Mouse (Mus musculus) liver, adult 2 months (tissue): Measurements from ENCODE around the gene Fmod. TPM values are rescaled to one million over a fixed set of nuclear protein-coding genes. Genes with fewer than 3 reads are reported as not detected.

Experiments used
- DNase-seq: peaks from one replicate; pipeline ENCODE4 v3.0.0-alpha.2; 2011; ENCODE audit warnings: low read depth, low spot score; ENCODE audit errors: extremely low read depth
- H3K27ac ChIP-seq: fragments of 200-500 bp; replicated peaks from 2 replicates; pipeline ENCODE4 v1.5.1; 2012; ENCODE audit warnings: low read depth, mild to moderate bottlenecking, control low read depth, inconsistent platforms, low read length; ENCODE audit not compliant: insufficient read depth
- H3K27me3 ChIP-seq: fragments of 200-500 bp; 2 replicates; pipeline ENCODE4 v1.6.1; 2012; ENCODE audit warnings: mild to moderate bottlenecking, moderate library complexity, low read length, inconsistent platforms; ENCODE audit not compliant: control insufficient read depth, insufficient read depth
- H3K36me3 ChIP-seq: fragments of 200-500 bp; 2 replicates; pipeline ENCODE4 v1.6.1; 2012; ENCODE audit warnings: low read length, inconsistent platforms; ENCODE audit not compliant: control insufficient read depth, insufficient read depth
- H3K4me1 ChIP-seq: fragments of 200-500 bp; 2 replicates; pipeline ENCODE4 v1.6.1; 2011; ENCODE audit warnings: low read length; ENCODE audit not compliant: control insufficient read depth, insufficient read depth
- H3K4me3 ChIP-seq: fragments of 200-500 bp; 2 replicates; pipeline ENCODE4 v1.5.1; 2011; ENCODE audit warnings: low read depth, mild to moderate bottlenecking, control low read depth, low read length, moderate library complexity; ENCODE audit not compliant: insufficient read depth
- H3K79me2 ChIP-seq: fragments of 200-500 bp; 2 replicates; pipeline ENCODE4 v1.6.1; 2012; ENCODE audit warnings: inconsistent platforms, mild to moderate bottlenecking, low read length, moderate library complexity; ENCODE audit not compliant: control insufficient read depth, insufficient read depth
- H3K9ac ChIP-seq: fragments of 200-500 bp; 2 replicates; pipeline ENCODE4 v1.6.1; 2012; ENCODE audit warnings: low read depth, mild to moderate bottlenecking, control low read depth, inconsistent platforms, low read length
- CTCF ChIP-seq: fragments of 200-500 bp; IDR thresholded peaks from 2 replicates; pipeline ENCODE4 v1.5.1; 2011; ENCODE audit warnings: low read depth, low read length, control low read depth
- POLR2A ChIP-seq: fragments of 200-500 bp; IDR thresholded peaks from 2 replicates; pipeline ENCODE4 v1.6.1; 2011; ENCODE audit warnings: low read length, control low read depth; ENCODE audit not compliant: insufficient read depth; ENCODE audit errors: extremely low read depth
- WGBS: fragments of 180-500 bp; shearing (Covaris S2); methylation state at CpG from one replicate; pipeline ENCODE4 v1.1.7; 2018; 5-methylcytosine and 5-hydroxymethylcytosine counted together
- polyA plus RNA-seq: library from polyadenylated mRNA; depleted of rRNA; stranded (reverse); fragments of >200 nt; gene quantifications from 2 replicates; pipeline ENCODE4 v1.2.3, GENCODE M21; 2012
- total RNA-seq: library from RNA; depleted of rRNA; stranded (reverse); fragments of >200 nt; gene quantifications from 2 replicates; pipeline ENCODE4 v1.2.3, GENCODE M21; 2014

Fmod gene
- total and polyA plus RNA-seq, 2 experiments: 0.46 to 0.99 TPM

DNA sequence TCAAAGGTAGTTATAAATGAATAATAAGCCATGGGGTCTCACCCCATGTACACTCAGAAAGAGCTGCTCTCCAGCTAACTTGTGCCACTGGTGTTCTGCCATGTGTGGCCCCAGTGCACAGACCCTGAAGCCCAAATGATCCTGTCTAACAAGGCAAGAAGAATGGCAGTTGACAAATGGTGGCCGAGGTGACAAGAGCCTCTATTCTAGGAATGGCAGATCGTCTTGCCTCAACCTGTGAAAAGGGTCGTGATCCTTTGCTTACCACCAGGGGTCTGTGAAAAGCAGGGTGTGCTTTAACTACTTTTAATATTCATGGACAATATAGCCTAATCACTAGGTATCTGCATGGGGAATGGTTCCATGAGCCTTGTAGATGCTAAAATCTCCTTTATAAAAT, 37.1 kb downstream of the Fmod start:
- Histone ChIP-seq H3K79me2 (no peaks in the 10 kb centered on the region; the same call in 1 of the 2 replicates), H3K36me3 (no peaks in the 10 kb centered on the region; the same call in 1 of the 2 replicates), H3K4me1 (peaks cover 12% of the 10 kb centered on the region; the same call in 1 of the 2 replicates), H3K27me3 (no peaks in the 10 kb centered on the region), H3K4me3 (no peak overlapping the region), H3K9ac (no peak overlapping the region), H3K27ac (no peak overlapping the region)
- 90% methylated on average over 3 of the region's 3 CpGs for WGBS
- no peak for DNase-seq
- no peak for TF ChIP-seq CTCF
- no peak for TF ChIP-seq POLR2A

DNA sequence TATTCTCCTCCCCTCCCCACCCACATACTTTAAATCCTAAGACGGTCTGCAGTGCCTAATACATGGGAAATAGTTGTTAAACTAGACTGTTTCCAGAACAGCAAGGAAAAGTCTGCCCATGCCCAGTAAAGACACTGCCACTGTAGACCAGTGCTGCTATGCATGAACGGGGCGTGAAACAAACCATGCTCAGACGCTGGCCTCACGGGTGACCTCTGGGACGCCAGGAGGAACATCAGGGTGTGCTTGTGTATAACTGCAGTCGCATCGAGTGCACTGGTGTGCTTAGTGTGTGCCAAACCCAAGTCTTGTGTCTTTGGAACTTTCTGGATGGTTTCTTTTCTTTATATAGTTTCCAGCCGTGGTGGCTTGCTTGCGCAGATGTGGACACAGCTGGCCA, 37.6 kb downstream of the Fmod start:
- Histone ChIP-seq H3K36me3 (no peaks in the 10 kb centered on the region; the same call in 1 of the 2 replicates), H3K27ac (no peak overlapping the region), H3K4me1 (peaks cover 12% of the 10 kb centered on the region; the same call in 1 of the 2 replicates), H3K79me2 (no peaks in the 10 kb centered on the region; the same call in 1 of the 2 replicates), H3K4me3 (no peak overlapping the region), H3K9ac (no peak overlapping the region), H3K27me3 (no peaks in the 10 kb centered on the region)
- no peak for DNase-seq
- WGBS: 91% methylated on average over 10 of the region's 10 CpGs
- TF ChIP-seq POLR2A (no peak), CTCF (no peak)

DNA sequence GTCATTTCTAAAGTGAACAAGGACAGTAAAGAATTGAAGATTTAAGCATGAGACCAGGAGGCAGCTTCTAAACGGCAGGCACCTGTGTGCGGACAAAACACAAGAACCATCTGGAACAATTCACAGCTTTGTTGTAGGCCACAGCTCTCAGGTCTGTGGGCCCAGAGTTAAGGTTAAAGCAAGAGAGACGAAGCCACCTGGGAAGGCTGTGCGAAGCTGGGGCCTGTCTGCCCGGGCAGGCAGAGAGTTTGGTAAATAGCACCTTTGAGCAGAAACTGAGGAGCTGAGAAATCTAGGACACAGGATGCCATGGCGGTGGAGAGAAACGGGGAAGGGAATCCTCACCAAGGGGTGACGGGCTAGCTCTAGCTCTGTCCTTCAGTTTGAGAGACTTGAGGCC, 38.5 kb downstream of the Fmod start:
- Histone ChIP-seq H3K4me1 (peaks cover 12% of the 10 kb centered on the region; the same call in 1 of the 2 replicates), H3K4me3 (no peak overlapping the region), H3K79me2 (no peaks in the 10 kb centered on the region; the same call in 1 of the 2 replicates), H3K36me3 (no peaks in the 10 kb centered on the region; the same call in 1 of the 2 replicates), H3K27me3 (no peaks in the 10 kb centered on the region), H3K9ac (peak overlapping the region; percentile 12; the same call in 1 of the 2 replicates), H3K27ac (no peak overlapping the region)
- 63% methylated on average over 8 of the region's 8 CpGs for WGBS
- DNase-seq: no peak
- TF ChIP-seq CTCF (no peak), POLR2A (no peak)

DNA sequence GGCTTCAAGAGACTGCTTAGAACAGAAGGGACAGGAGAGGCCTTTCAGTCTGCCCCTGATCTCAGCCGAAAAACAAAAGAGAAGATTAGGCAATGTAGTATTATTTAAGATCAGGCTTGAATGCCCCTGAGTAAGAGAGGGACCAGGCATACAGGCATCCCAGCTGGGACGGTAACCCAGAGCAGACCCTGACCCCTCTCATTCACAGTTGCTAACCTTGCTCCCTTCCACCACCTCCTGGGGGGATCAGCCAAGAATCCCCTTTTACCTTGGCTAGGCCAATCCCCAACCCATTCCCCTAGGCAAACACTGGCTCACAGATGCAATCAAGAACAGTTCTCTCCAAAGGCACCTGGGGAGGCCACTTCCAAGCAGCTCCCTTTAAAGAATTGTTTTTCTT, 39.7 kb downstream of the Fmod start:
- Histone ChIP-seq H3K9ac (peak overlapping the region; percentile 18; the same call in 1 of the 2 replicates), H3K27ac (no peak overlapping the region), H3K4me3 (no peak overlapping the region), H3K79me2 (no peaks in the 10 kb centered on the region; the same call in 1 of the 2 replicates), H3K27me3 (no peaks in the 10 kb centered on the region), H3K4me1 (0 out of 2 replicates have a peak, but pooled peaks cover 8% of the 10 kb centered on the region), H3K36me3 (no peaks in the 10 kb centered on the region; the same call in 1 of the 2 replicates)
- TF ChIP-seq CTCF: no peak
- no peak for TF ChIP-seq POLR2A
- DNase-seq: no peak
- 83% methylated on average over 2 of the region's 2 CpGs for WGBS

DNA sequence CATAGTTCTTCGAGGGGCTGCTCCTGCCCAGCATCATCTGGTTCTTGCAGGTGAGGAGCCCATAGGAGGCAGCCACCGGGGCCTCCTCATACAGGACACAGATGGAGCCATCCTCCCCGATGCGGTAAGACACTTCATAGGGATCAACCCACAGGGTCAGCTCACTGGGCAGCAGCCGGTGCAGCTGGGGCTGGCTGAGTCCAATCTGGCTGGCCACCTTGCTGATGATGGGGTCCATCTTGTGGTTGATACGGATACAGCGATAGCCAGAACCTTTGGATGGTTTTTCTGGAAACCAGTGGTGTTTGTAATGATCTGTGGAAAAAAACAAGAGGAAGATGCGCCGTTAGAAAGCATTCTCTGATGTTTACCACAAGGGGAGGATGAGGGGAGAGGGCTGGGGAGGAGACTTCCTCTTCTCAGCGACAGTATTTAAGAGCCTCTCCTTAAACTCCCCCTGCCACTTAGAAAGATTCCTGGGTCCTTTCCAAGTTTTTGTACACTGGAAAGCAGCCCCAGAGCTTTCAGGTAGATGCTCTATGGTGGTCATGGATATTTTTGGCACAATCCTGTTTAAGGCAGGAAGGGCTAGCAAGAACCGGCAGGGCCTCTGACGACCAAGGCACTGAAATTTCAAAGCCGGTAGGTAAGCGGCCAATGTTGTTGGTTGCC, 40.5 kb downstream of the Fmod start:
- no peak for DNase-seq
- Histone ChIP-seq H3K4me3 (peak overlapping the region; percentile 81), H3K27me3 (no peaks in the 10 kb centered on the region), H3K9ac (peak overlapping the region; percentile 87), H3K4me1 (0 out of 2 replicates have a peak, but pooled peaks cover 8% of the 10 kb centered on the region), H3K36me3 (no peaks in the 10 kb centered on the region; the same call in 1 of the 2 replicates), H3K79me2 (no peaks in the 10 kb centered on the region; the same call in 1 of the 2 replicates), H3K27ac (peak overlapping the region; percentile 71)
- TF ChIP-seq CTCF (no peak), POLR2A (no peak)
- WGBS: 27% methylated on average over 14 of the region's 14 CpGs
